Mouse (Mus musculus) hindbrain, embryonic 16.5 days (tissue): ENCODE results near the gene Me3. TPM values are rescaled to one million over a fixed set of nuclear protein-coding genes. Genes with fewer than 3 reads are reported as not detected.
A peak's percentile ranks its signal among the peaks of the same experiment; 100 is the strongest.

Experiments used
- ATAC-seq: fragments of 200-750 bp; cut with Nextera tagmentation; 2 replicates; pipeline ENCODE4 v1.8.0; 2017; ENCODE audit warnings: moderate TSS enrichment, moderate library complexity
- H3K27ac ChIP-seq: fragments of 300-500 bp; sonication (generic); 2 replicates; pipeline ENCODE4 v1.5.1; 2014; ENCODE audit warnings: low read depth, mild to moderate bottlenecking, control low read depth, low read length, moderate library complexity
- H3K27me3 ChIP-seq: fragments of 300-500 bp; sonication (generic); replicated peaks from 2 replicates; pipeline ENCODE4 v1.6.1; 2014; ENCODE audit warnings: low read length; ENCODE audit not compliant: control insufficient read depth, insufficient read depth
- H3K36me3 ChIP-seq: fragments of 300-500 bp; sonication (generic); 2 replicates; pipeline ENCODE4 v1.6.1; 2014; ENCODE audit warnings: mild to moderate bottlenecking, low read length, moderate library complexity, mixed read lengths; ENCODE audit not compliant: control insufficient read depth, insufficient read depth
- H3K4me1 ChIP-seq: fragments of 300-500 bp; sonication (generic); 2 replicates; pipeline ENCODE4 v1.6.1; 2014; ENCODE audit warnings: low read depth, low read length; ENCODE audit not compliant: control insufficient read depth, insufficient read depth
- H3K4me2 ChIP-seq: fragments of 300-500 bp; sonication (generic); 2 replicates; pipeline ENCODE4 v1.6.1; 2014; ENCODE audit warnings: mild to moderate bottlenecking, low read length, control low read depth, moderate library complexity
- H3K4me3 ChIP-seq: fragments of 300-500 bp; sonication (generic); 2 replicates; pipeline ENCODE4 v1.5.1; 2014; ENCODE audit warnings: mild to moderate bottlenecking, low read length, control low read depth, moderate library complexity
- H3K9ac ChIP-seq: fragments of 300-500 bp; sonication (generic); 2 replicates; pipeline ENCODE4 v1.6.1; 2014; ENCODE audit warnings: low read depth, mild to moderate bottlenecking, control low read depth, low read length, moderate library complexity
- H3K9me3 ChIP-seq: fragments of 300-500 bp; sonication (generic); 2 replicates; pipeline ENCODE4 v1.6.1; 2014; ENCODE audit warnings: mild to moderate bottlenecking, low read length, moderate library complexity; ENCODE audit not compliant: control insufficient read depth
- WGBS: fragments of 180-500 bp; shearing (Covaris S2); extraction: QIAGEN DNeasy Blood & Tissue Kit; methylation state at CpG from one replicate; pipeline ENCODE4 v1.1.7; 2014; 5-methylcytosine and 5-hydroxymethylcytosine counted together
- polyA plus RNA-seq: library from polyadenylated mRNA; unstranded; fragments of >200 nt; fragmentation: Nextera tagmentation; extraction: Ambion mirVana; gene quantifications from 2 replicates; pipeline ENCODE4 v1.2.1, GENCODE M21; 2015

Gene Me3
- polyA plus RNA-seq, 1 experiment from 2014 or later: 23.1 TPM

GRCm38 (mm10) chr7:89856440-89857217, 224.4 kb downstream of the Me3 start:
- no peak overlapping the region for H3K4me2 ChIP-seq
- H3K9me3 ChIP-seq: no peaks in the 10 kb centered on the region
- H3K36me3 ChIP-seq: no peaks in the 10 kb centered on the region
- 44% methylated on average over 17 of the region's 17 CpGs for WGBS
- H3K9ac ChIP-seq: no peak overlapping the region
- no peak overlapping the region for H3K27ac ChIP-seq
- H3K4me1 ChIP-seq: no peaks in the 10 kb centered on the region
- ATAC-seq: peak; percentile 73
- no peaks in the 10 kb centered on the region for H3K27me3 ChIP-seq
- no peak overlapping the region for H3K4me3 ChIP-seq

GRCm38 (mm10) chr7:89864769-89865168, 232.6 kb downstream of the Me3 start:
- Histone ChIP-seq H3K27me3 (no peaks in the 10 kb centered on the region), H3K36me3 (no peaks in the 10 kb centered on the region), H3K27ac (no peak overlapping the region), H3K9ac (no peak overlapping the region), H3K4me3 (no peak overlapping the region), H3K4me2 (no peak overlapping the region), H3K9me3 (no peaks in the 10 kb centered on the region), H3K4me1 (no peaks in the 10 kb centered on the region)
- no peak for ATAC-seq
- 100% methylated on average over 1 of the region's 1 CpGs for WGBS

DNA sequence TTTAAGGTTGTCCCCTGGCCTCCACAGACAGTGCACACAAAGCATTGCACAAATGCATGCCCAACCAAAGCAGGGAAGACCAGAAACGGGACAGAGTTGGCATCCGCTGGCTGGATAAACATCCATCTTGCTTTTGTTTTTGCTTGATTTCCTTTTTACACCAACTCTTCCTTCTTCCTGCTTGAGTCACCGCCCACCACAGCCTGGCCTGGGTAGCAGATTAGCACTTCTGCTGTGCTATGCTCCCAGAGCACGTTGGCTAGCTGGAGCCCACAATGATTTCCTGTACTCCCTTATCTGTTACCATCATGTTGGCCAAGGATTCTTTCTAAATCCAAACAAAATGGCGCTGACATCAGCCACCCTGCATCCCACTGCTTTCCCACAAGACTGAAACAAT, 235.0 kb downstream of the Me3 start:
- 81% methylated on average over 5 of the region's 5 CpGs for WGBS
- no peak for ATAC-seq
- Histone ChIP-seq H3K9ac (no peak overlapping the region), H3K36me3 (no peaks in the 10 kb centered on the region), H3K9me3 (no peaks in the 10 kb centered on the region), H3K4me3 (no peak overlapping the region), H3K4me1 (no peaks in the 10 kb centered on the region), H3K27me3 (no peaks in the 10 kb centered on the region), H3K4me2 (no peak overlapping the region), H3K27ac (no peak overlapping the region)

DNA sequence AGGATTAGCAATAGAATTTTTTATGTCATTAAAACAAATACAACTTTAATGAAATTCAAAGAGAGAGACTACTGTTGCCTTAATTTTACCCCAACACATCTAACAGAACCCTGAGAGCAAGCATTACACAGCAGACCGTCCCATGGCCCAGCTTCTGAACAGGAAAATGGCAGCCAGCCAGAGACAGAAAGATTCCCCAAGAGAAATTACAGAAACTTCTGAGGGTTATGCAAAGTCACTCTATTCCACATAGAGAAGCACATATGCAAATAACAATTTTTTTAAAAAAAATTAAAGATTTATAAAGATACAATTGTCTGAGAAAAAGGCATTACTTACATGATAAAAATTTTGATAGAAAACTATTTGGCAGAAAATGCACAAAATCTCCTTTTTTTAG, 247.5 kb downstream of the Me3 start:
- 76% methylated on average over 1 of the region's 1 CpGs for WGBS
- no peak for ATAC-seq
- no peaks in the 10 kb centered on the region for H3K27me3 ChIP-seq

DNA sequence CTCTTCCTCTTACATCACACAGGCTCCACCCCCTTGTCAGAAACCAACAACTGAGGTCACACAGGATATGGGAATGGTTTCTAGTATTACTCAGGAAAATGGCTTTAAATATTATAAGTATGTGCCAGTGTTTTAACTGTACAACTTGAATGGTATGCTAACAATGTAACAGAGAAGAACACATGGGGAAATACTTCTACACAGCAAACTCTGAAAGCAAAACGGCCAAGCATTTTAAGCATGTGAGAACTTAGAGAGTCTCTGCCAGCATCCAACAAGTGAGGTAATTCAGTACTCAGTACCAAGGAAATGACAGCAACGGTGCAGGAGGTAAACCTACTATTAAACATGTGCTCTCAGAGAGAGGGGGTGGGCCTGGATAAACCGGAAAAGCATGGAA, 252.4 kb downstream of the Me3 start:
- Histone ChIP-seq H3K4me3 (no peak overlapping the region), H3K9me3 (no peaks in the 10 kb centered on the region), H3K4me1 (no peaks in the 10 kb centered on the region), H3K9ac (no peak overlapping the region), H3K27me3 (no peaks in the 10 kb centered on the region), H3K4me2 (no peak overlapping the region), H3K36me3 (no peaks in the 10 kb centered on the region), H3K27ac (no peak overlapping the region)
- WGBS: 80% methylated on average over 3 of the region's 3 CpGs
- ATAC-seq: no peak

More for the DNA sequence above, 247.5 kb downstream of the Me3 start:
- Histone ChIP-seq H3K9ac (no peak overlapping the region), H3K9me3 (no peaks in the 10 kb centered on the region), H3K36me3 (no peaks in the 10 kb centered on the region), H3K4me3 (no peak overlapping the region), H3K4me1 (no peaks in the 10 kb centered on the region), H3K4me2 (no peak overlapping the region), H3K27ac (no peak overlapping the region)

DNA sequence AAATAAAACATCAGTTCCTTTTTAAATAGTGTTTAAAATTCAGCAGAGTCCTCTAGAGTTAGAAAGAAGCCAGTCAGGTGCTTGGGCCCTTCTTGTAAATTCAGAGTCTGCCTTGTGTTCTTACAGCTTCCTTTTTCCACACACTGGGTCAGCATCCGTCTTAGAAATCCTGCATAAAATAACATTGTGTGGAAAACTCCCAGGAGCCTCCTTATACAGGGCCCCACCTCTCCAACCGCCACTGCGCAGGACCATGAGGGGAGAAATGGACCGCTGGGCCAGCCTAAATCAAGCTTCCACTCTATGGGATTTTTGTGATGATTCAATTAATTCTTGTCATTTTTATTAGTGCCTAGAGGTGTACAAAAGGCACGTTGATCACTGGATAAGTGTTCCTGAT, 259.2 kb downstream of the Me3 start:
- no peak for ATAC-seq
- WGBS: 67% methylated on average over 5 of the region's 5 CpGs

DNA sequence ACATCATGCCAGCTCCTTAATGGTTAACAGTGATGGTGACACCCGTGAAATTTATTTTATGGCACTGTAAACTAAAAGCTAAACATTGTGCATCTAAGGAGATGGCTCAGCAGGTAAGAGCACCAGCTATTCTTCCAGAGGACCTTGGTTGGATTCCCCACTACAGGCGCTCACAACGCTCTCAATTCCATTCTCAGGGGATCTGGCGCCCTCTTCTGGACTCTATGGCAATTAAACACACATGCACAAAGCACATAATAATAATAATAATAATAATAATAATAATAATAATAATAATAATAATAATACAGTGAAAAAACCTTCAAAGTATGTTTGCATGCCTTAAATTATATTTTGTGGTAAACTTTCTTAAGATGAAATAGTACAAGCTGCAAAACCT, 259.7 kb downstream of the Me3 start:
- no peak for ATAC-seq
- Histone ChIP-seq H3K27me3 (no peaks in the 10 kb centered on the region), H3K9ac (no peak overlapping the region), H3K27ac (no peak overlapping the region), H3K4me3 (no peak overlapping the region), H3K36me3 (no peaks in the 10 kb centered on the region), H3K4me2 (no peak overlapping the region), H3K4me1 (no peaks in the 10 kb centered on the region), H3K9me3 (no peaks in the 10 kb centered on the region)
- 33% methylated on average over 4 of the region's 4 CpGs for WGBS

More for the DNA sequence above, 259.2 kb downstream of the Me3 start:
- no peak overlapping the region for H3K27ac ChIP-seq
- H3K9me3 ChIP-seq: no peaks in the 10 kb centered on the region
- H3K4me3 ChIP-seq: no peak overlapping the region
- H3K36me3 ChIP-seq: no peaks in the 10 kb centered on the region
- no peaks in the 10 kb centered on the region for H3K27me3 ChIP-seq
- no peak overlapping the region for H3K4me2 ChIP-seq
- no peak overlapping the region for H3K9ac ChIP-seq
- H3K4me1 ChIP-seq: no peaks in the 10 kb centered on the region

- Histone ChIP-seq H3K9ac (no peak overlapping the region), H3K4me3 (no peak overlapping the region), H3K27me3 (no peaks in the 10 kb centered on the region), H3K36me3 (no peaks in the 10 kb centered on the region), H3K27ac (no peak overlapping the region), H3K4me2 (peak overlapping the region; percentile 47), H3K9me3 (no peaks in the 10 kb centered on the region), H3K4me1 (peaks cover 5% of the 10 kb centered on the region)
- ATAC-seq: no peak
- 87% methylated on average over 8 of the region's 8 CpGs for WGBS
Observed at GRCm38 (mm10) chr7:89903007-89903406, 270.8 kb downstream of the Me3 start.

- 29% methylated on average over 22 of the region's 22 CpGs for WGBS
- no peaks in the 10 kb centered on the region for H3K27me3 ChIP-seq
- H3K9ac ChIP-seq: no peak within 1 kb of the TSS
- H3K4me3 ChIP-seq: no peak within 1 kb of the TSS
- peak; percentile 74 for ATAC-seq
- H3K27ac ChIP-seq: no peak within 1 kb of the TSS
- no peaks in the 10 kb centered on the region for H3K9me3 ChIP-seq
- peak within 1 kb of the TSS; percentile 47 for H3K4me2 ChIP-seq
- H3K36me3 ChIP-seq: no peaks in the 10 kb centered on the region
- peaks cover 5% of the 10 kb centered on the region for H3K4me1 ChIP-seq
Observed at GRCm38 (mm10) chr7:89903442-89904343, 271.5 kb downstream of the Me3 start, which contains the start of gene Ccdc81. Gene Ccdc81 (minus strand): TSS chr7:89903629.
